Mouse (Mus musculus) adrenal gland (tissue): ENCODE measurements around the gene Cttn.

Experiments used
- intact Hi-C: fragments of 180-260 bp; cut with DNase I; formaldehyde crosslinking; loops from one replicate; pipeline ENCODE4 v1.15.1; 2025

The Cttn gene

DNA sequence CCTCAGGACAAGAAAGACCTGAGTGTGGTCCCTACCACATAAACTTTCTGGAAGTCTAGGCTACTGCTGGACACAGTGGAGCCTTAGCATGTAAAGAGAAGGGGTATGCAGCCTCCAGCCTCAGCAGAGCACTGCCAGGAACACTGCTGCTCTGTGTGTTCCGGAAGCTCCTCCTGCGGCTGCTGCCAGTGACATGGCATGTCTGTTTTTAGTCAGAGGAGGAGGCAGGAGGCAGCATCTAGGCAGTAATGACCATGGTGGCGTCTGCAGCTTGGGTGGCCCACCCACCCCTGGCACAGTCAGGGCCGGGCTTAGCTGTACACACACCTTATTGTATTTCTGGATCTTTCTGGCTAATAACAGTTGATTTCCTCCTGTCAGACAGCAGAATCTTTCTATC, 63.1 kb downstream of the Cttn start:
- intact Hi-C loops = no loop called here

DNA sequence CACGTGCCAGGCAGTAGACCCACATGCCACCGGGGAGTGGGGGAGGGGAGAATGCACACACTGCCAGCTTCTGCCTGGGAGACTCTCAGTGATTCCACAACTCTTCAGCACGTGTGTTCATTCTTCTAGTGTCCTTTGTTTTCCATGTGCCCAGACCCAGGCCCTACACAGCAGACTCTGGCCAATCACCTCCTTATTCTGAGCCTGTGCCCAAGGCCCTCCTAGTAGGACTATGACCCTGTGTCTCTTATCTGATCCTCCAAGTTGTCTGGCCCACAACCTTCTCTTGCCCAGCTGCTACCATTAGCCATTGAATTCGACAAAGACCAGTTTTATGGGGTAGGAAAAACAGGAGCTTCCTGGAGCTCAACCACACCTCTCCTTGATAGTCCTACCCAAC, 68.3 kb downstream of the Cttn start:
- intact Hi-C loops = no loop called here

- intact Hi-C loops = no loop called here
Measured at GRCm38 (mm10) chr7:144391727-144392126, 79.1 kb downstream of the Cttn start.

DNA sequence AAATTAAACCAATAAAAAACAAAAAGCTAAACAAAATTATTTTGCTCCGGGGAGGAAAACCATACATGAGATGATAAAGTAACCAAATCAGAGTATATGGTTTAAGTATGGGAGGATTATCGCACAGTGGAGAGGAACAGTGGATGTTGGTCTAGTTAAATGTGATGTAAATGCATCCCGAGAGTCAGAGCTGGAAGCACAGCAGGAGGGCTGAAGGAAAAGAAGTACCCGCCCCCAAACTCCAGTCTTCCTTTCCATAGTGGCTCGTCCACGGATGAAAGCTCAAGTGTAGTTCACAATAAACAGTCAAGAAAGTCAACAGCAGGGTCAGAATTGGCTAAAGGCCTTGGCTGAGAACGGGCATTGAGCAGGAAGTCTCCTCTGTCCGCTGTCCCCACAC, 80.1 kb downstream of the Cttn start:
- intact Hi-C loops = no loop called here

- intact Hi-C loops = no loop called here
Measured at GRCm38 (mm10) chr7:144389704-144390103, 81.1 kb downstream of the Cttn start.

- intact Hi-C loops = no loop called here
Measured at GRCm38 (mm10) chr7:144387537-144387936, 83.3 kb downstream of the Cttn start.
